Mouse (Mus musculus) thymus, adult 2 months (tissue): ENCODE results near the gene Fndc3b.

ENCODE experiments used
- CTCF ChIP-seq: fragments of 200-500 bp; IDR thresholded peaks from 2 replicates; pipeline ENCODE4 v1.5.1; 2012; ENCODE audit warnings: mild to moderate bottlenecking, control low read depth, low read length, moderate library complexity, borderline replicate concordance; ENCODE audit not compliant: control insufficient read depth, poor library complexity, insufficient read depth; ENCODE audit errors: extremely low read depth
- POLR2A ChIP-seq: fragments of 200-500 bp; IDR thresholded peaks from 2 replicates; pipeline ENCODE4 v1.6.1; 2012; ENCODE audit warnings: mild to moderate bottlenecking, low read length, control low read depth, moderate library complexity; ENCODE audit not compliant: control insufficient read depth, poor library complexity, insufficient read depth; ENCODE audit errors: extremely low read depth

DNA sequence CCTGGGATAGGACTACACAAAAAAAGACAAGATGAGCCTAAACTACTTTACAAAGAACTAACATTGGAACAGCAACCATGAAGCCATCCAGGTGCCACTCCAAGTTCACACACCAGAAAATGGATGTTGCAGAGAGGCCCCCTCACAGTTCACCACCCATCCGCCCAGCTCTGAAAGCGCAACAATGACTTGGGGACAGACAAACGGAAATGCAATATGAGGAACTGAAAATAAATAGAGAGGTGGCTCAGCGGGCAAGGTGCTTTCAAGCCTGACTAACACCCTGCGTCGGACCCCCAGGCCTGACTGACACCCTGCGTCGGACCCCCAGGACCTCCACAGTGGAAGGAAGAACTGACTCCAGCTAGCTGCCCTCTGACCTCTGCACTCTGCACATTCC, 131.9 kb downstream of the Fndc3b start:
- TF ChIP-seq CTCF: no peak
- TF ChIP-seq POLR2A: no peak
